In genomic region chr6:52164051-52164625, GRCm38 (mm10) we compare ENCODE assay signal across 8 mouse cellular contexts. TPM values are rescaled to one million over a fixed set of nuclear protein-coding genes. Genes with fewer than 3 reads are reported as not detected.
A peak's percentile ranks its signal among the peaks of the same experiment; 100 is the strongest.
DNase-seq lines count a peak whose midpoint lies in the region; ATAC-seq lines count a peak whose summit lies in the region.

No protein-coding gene starts in this region.

- under 1% methylated on average over 39 of the region's 39 CpGs for WGBS in heart, embryonic 14.5 days
- WGBS in kidney, embryonic 16.5 days, result 1% methylated on average over 39 of the region's 39 CpGs
- WGBS in neural tube, embryonic 11.5 days, result under 1% methylated on average over 39 of the region's 39 CpGs

- H3K4me3 ChIP-seq in heart, embryonic 14.5 days (ENCODE audit: control insufficient read depth in 1 of 2, insufficient read depth in 1 of 2, low read depth in 1 of 2, low read length in 2 of 2), result peak overlapping the region; percentile 4 to 33; a peak in 3 of 4 replicates
- H3K4me3 ChIP-seq in kidney, embryonic 16.5 days (ENCODE audit: low read length), result peak overlapping the region; percentile 49
- peak overlapping the region; percentile 91 for H3K4me3 ChIP-seq in neural tube, embryonic 11.5 days (ENCODE audit: low read depth, low read length)

- no peak for ATAC-seq in heart, embryonic 14.5 days (ENCODE audit: insufficient number of reproducible peaks, insufficient read depth, low FRiP score, low read depth)
- ATAC-seq in kidney, embryonic 16.5 days (ENCODE audit: low FRiP score, low TSS enrichment), result peak; percentile 2; the same call in 1 of the 2 replicates
- ATAC-seq in neural tube, embryonic 11.5 days (ENCODE audit: insufficient read depth, low FRiP score, low TSS enrichment), result peak; percentile 35

- peaks cover 98% of the 10 kb centered on the region for H3K27me3 ChIP-seq in heart, embryonic 14.5 days (ENCODE audit: control insufficient read depth, insufficient read depth, low read length)
- no peaks in the 10 kb centered on the region for H3K27me3 ChIP-seq in kidney, embryonic 16.5 days (ENCODE audit: insufficient read depth, low read length)
- H3K27me3 ChIP-seq in neural tube, embryonic 11.5 days (ENCODE audit: control insufficient read depth, insufficient read depth, low read length), result no peaks in the 10 kb centered on the region

- no peak for DNase-seq in heart, postnatal 14 days
- peak; percentile 82 for DNase-seq in embryo, embryonic 10.5 days (ENCODE audit: low spot score)
- DNase-seq in neural tube, embryonic 11.5 days (ENCODE audit: low spot score), result peak; percentile 82
- no peak for DNase-seq in left cerebral cortex, postnatal 25 days (ENCODE audit: low spot score in 2 of 2)
- no peak for DNase-seq in gastrocnemius, postnatal 36 days
- DNase-seq in MN1 (ENCODE audit: low spot score), result no peak

- peak overlapping the region in 1 of 2 experiments; percentile 59; a peak in 2 of 4 replicates for H3K27ac ChIP-seq in heart, embryonic 14.5 days (replicated peaks in 1 of 2; ENCODE audit: control insufficient read depth in 1 of 2, insufficient read depth in 1 of 2, low read depth in 2 of 2, low read length in 2 of 2)
- peak overlapping the region; percentile 83 for H3K27ac ChIP-seq in kidney, embryonic 16.5 days (ENCODE audit: low read length)
- peak overlapping the region; percentile 100 for H3K27ac ChIP-seq in neural tube, embryonic 11.5 days (ENCODE audit: low read depth, low read length)

- intact Hi-C loops in heart, postnatal 14 days (cut with DNase I), result loop anchor here (5.0 kb wide), 1 partner anchor 157 kb away; no protein-coding TSS in a partner anchor
- intact Hi-C loops in left cerebral cortex, postnatal 25 days (cut with DNase I), result loop anchor here (5.0 kb wide), 3 partner anchors 38 to 148 kb away; partner anchors contain the start of genes Evx1 and Hoxa5
- intact Hi-C loops in gastrocnemius, postnatal 36 days (cut with DNase I), result loop anchor here (5.0 kb wide), 1 partner anchor 43 kb away; the partner anchor contains the start of gene Hoxa6

- H3K36me3 ChIP-seq in heart, embryonic 14.5 days (ENCODE audit: control insufficient read depth, insufficient read depth, low read length), result no peaks in the 10 kb centered on the region
- no peaks in the 10 kb centered on the region for H3K36me3 ChIP-seq in kidney, embryonic 16.5 days (ENCODE audit: insufficient read depth, low read length)
- no peaks in the 10 kb centered on the region; the same call in 1 of the 2 replicates for H3K36me3 ChIP-seq in neural tube, embryonic 11.5 days (ENCODE audit: control insufficient read depth, insufficient read depth, low read length)

- H3K4me2 ChIP-seq in heart, embryonic 14.5 days (ENCODE audit: low read length), result peak overlapping the region; percentile 48
- peak overlapping the region; percentile 70 for H3K4me2 ChIP-seq in kidney, embryonic 16.5 days (replicated peaks; ENCODE audit: low read depth, low read length)
- H3K4me2 ChIP-seq in neural tube, embryonic 11.5 days (ENCODE audit: low read depth), result peak overlapping the region; percentile 78

- no peaks in the 10 kb centered on the region for H3K9me3 ChIP-seq in heart, embryonic 14.5 days (ENCODE audit: control insufficient read depth, low read length)
- no peaks in the 10 kb centered on the region for H3K9me3 ChIP-seq in kidney, embryonic 16.5 days (ENCODE audit: low read length)
- H3K9me3 ChIP-seq in neural tube, embryonic 11.5 days (ENCODE audit: control insufficient read depth, low read length), result no peaks in the 10 kb centered on the region

- H3K4me1 ChIP-seq in heart, embryonic 14.5 days (ENCODE audit: control insufficient read depth in 2 of 2, insufficient read depth in 2 of 2, low read length in 2 of 2), result peaks cover 4 to 6% of the 10 kb centered on the region in 2 experiments; a peak in 2 of 4 replicates
- H3K4me1 ChIP-seq in kidney, embryonic 16.5 days (ENCODE audit: insufficient read depth, low read length), result peaks cover 95% of the 10 kb centered on the region
- H3K4me1 ChIP-seq in neural tube, embryonic 11.5 days (ENCODE audit: control insufficient read depth, insufficient read depth, low read length), result peaks cover 44% of the 10 kb centered on the region

- peak overlapping the region; percentile 54; the same call in 1 of the 2 replicates for H3K9ac ChIP-seq in heart, embryonic 14.5 days (ENCODE audit: low read length)
- peak overlapping the region; percentile 75 for H3K9ac ChIP-seq in kidney, embryonic 16.5 days (replicated peaks; ENCODE audit: low read length)
- peak overlapping the region; percentile 99 for H3K9ac ChIP-seq in neural tube, embryonic 11.5 days (ENCODE audit: low read length)

RNA-seq across cellular contexts. Expression of gene Hoxa2, which starts 0.5 kb away (rescaled TPM):
- polyA plus RNA-seq in heart, embryonic 14.5 days (2014; fragmentation: Nextera tagmentation; extraction: Ambion mirVana), result 0.51 and 0.66 TPM in 2 replicates
- total RNA-seq in heart, postnatal 14 days (2021), result under 1 TPM; 0.24 to 0.76 TPM
- polyA plus RNA-seq in kidney, embryonic 16.5 days (2015; fragmentation: Nextera tagmentation; extraction: Ambion mirVana), result 2.1 and 2.6 TPM in 2 replicates
- polyA plus RNA-seq in neural tube, embryonic 11.5 days (2014; fragmentation: Nextera tagmentation; extraction: Ambion mirVana), result 36.0 and 37.5 TPM in 2 replicates
- not detected for total RNA-seq in left cerebral cortex, postnatal 25 days (2021)
- total RNA-seq in gastrocnemius, postnatal 36 days (2021), result under 1 TPM in 1 of 2 experiments, not detected in 1; 0.22 TPM

RNA-seq across cellular contexts. Expression of gene Hoxa1, which starts 6.0 kb away (rescaled TPM):
- polyA plus RNA-seq in heart, embryonic 14.5 days (2014; fragmentation: Nextera tagmentation; extraction: Ambion mirVana), result 0.75 and 0.82 TPM in 2 replicates
- under 1 TPM; 0.15 to 0.22 TPM for total RNA-seq in heart, postnatal 14 days (2021)
- polyA plus RNA-seq in kidney, embryonic 16.5 days (2015; fragmentation: Nextera tagmentation; extraction: Ambion mirVana), result 0.81 and 0.82 TPM in 2 replicates
- polyA plus RNA-seq in neural tube, embryonic 11.5 days (2014; fragmentation: Nextera tagmentation; extraction: Ambion mirVana), result 8.0 and 9.3 TPM in 2 replicates
- total RNA-seq in left cerebral cortex, postnatal 25 days (2021), result not detected
- under 1 TPM; 0.13 to 0.15 TPM for total RNA-seq in gastrocnemius, postnatal 36 days (2021)

RNA-seq across cellular contexts. Expression of gene 5730596B20Rik, which starts 13.2 kb away (rescaled TPM):
- not detected in 2 replicates for polyA plus RNA-seq in heart, embryonic 14.5 days (2014; fragmentation: Nextera tagmentation; extraction: Ambion mirVana)
- under 1 TPM; 0.17 to 0.20 TPM for total RNA-seq in heart, postnatal 14 days (2021)
- 1.7 and 2.5 TPM in 2 replicates for polyA plus RNA-seq in kidney, embryonic 16.5 days (2015; fragmentation: Nextera tagmentation; extraction: Ambion mirVana)
- polyA plus RNA-seq in neural tube, embryonic 11.5 days (2014; fragmentation: Nextera tagmentation; extraction: Ambion mirVana), result 4.1 and 4.5 TPM in 2 replicates
- total RNA-seq in left cerebral cortex, postnatal 25 days (2021), result not detected
- not detected for total RNA-seq in gastrocnemius, postnatal 36 days (2021)

RNA-seq across cellular contexts. Expression of gene Hoxa4, which starts 27.4 kb away (rescaled TPM):
- polyA plus RNA-seq in heart, embryonic 14.5 days (2014; fragmentation: Nextera tagmentation; extraction: Ambion mirVana), result 0.32 and 0.36 TPM in 2 replicates
- under 1 TPM; 0.44 to 0.62 TPM for total RNA-seq in heart, postnatal 14 days (2021)
- polyA plus RNA-seq in kidney, embryonic 16.5 days (2015; fragmentation: Nextera tagmentation; extraction: Ambion mirVana), result 1.2 and 1.4 TPM in 2 replicates
- 10.2 and 11.7 TPM in 2 replicates for polyA plus RNA-seq in neural tube, embryonic 11.5 days (2014; fragmentation: Nextera tagmentation; extraction: Ambion mirVana)
- total RNA-seq in left cerebral cortex, postnatal 25 days (2021), result not detected
- total RNA-seq in gastrocnemius, postnatal 36 days (2021), result 1 to 10 TPM; 2.0 TPM

RNA-seq across cellular contexts. Expression of gene Hoxa5, which starts 40.2 kb away (rescaled TPM):
- polyA plus RNA-seq in heart, embryonic 14.5 days (2014; fragmentation: Nextera tagmentation; extraction: Ambion mirVana), result 0.31 and 1.3 TPM in 2 replicates
- 1 to 10 TPM; 1.4 to 2.1 TPM for total RNA-seq in heart, postnatal 14 days (2021)
- polyA plus RNA-seq in kidney, embryonic 16.5 days (2015; fragmentation: Nextera tagmentation; extraction: Ambion mirVana), result 9.0 and 9.5 TPM in 2 replicates
- polyA plus RNA-seq in neural tube, embryonic 11.5 days (2014; fragmentation: Nextera tagmentation; extraction: Ambion mirVana), result 53.4 and 56.5 TPM in 2 replicates
- total RNA-seq in left cerebral cortex, postnatal 25 days (2021), result not detected
- 1 to 10 TPM; 1.6 to 2.0 TPM for total RNA-seq in gastrocnemius, postnatal 36 days (2021)

Comparison
In these comparisons a context has a peak if more than half of its experiments do, and no peak if none do; other contexts are left out.
1. H3K4me3 ChIP-seq: peak in every context shown above with its lines; median percentile 91 in neural tube, embryonic 11.5 days; 49 in kidney, embryonic 16.5 days; 18 in heart, embryonic 14.5 days.
2. DNase-seq: peak in embryo, embryonic 10.5 days (single experiment) and neural tube, embryonic 11.5 days (single experiment); none in heart, postnatal 14 days (0 of 2), left cerebral cortex, postnatal 25 days (0 of 2), gastrocnemius, postnatal 36 days (0 of 2) and MN1 (single experiment).
3. Peak in every context shown above with its lines, with median percentiles within 50 percentile points of each other: H3K4me2 ChIP-seq and H3K9ac ChIP-seq.